Mouse (Mus musculus): Measurements from ENCODE around the gene Cep112. TPM values are rescaled to one million over a fixed set of nuclear protein-coding genes. Genes with fewer than 3 reads are reported as not detected.

The Cep112 gene
- total RNA-seq, 1 experiment from 2014 or later, result 2.3 TPM

GRCm38 (mm10) chr11:108897034-108897433 is 472.0 kb downstream of the Cep112 start:
- ATAC-seq (replicated peaks; ENCODE audit: low read depth, poor library complexity, severe bottlenecking), result no peak

DNA sequence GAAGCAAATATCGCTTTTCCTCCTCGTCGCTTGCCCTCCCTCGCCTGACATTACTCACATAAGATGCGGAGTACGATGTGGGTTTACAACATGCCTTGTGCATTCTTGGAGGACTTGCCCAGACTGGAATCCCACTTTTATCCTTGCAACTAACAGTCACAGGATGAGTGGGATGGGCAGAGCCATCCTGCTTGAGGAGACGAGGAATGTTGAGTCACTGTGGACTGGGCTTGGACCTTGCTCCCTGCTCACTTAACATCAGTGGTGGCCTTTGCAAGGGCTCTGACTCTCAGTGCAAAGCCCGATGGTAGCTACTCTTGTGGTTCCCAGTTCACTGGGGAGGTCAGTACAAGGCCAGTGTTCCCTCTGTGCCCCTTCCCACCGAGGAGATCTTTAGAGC is 473.1 kb downstream of the Cep112 start:
- no peak for ATAC-seq (replicated peaks; ENCODE audit: low read depth, poor library complexity, severe bottlenecking)

GRCm38 (mm10) chr11:108898483-108898882 is 473.5 kb downstream of the Cep112 start:
- ATAC-seq (replicated peaks; ENCODE audit: low read depth, poor library complexity, severe bottlenecking), result no peak

GRCm38 (mm10) chr11:108900718-108901488 is 475.9 kb downstream of the Cep112 start:
- no peak for ATAC-seq (replicated peaks; ENCODE audit: low read depth, poor library complexity, severe bottlenecking)

GRCm38 (mm10) chr11:108901670-108902069 is 476.7 kb downstream of the Cep112 start:
- no peak for ATAC-seq (replicated peaks; ENCODE audit: low read depth, poor library complexity, severe bottlenecking)

DNA sequence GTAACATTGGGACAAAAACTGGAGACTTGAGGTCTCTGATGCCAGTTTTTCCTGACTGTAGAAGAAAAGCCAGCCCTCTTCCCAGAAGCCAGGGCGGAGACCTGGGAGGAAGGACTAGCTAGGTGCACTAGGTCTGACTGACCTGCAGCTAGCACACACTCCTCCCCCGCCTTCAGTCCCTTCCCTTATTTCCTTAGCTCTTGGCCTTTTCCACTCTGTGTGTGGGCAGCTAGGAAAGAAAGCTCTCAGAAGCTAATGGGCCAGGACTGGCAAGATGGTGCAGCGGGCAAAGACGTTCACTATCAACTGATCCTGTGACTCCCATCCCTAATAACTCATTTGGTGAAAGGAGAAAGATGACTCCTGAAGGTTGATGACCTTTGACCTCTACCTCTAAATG is 477.3 kb downstream of the Cep112 start:
- ATAC-seq (replicated peaks; ENCODE audit: low read depth, poor library complexity, severe bottlenecking), result no peak

- ATAC-seq (replicated peaks; ENCODE audit: low read depth, poor library complexity, severe bottlenecking), result no peak
Measured at GRCm38 (mm10) chr11:108906590-108907254, 481.7 kb downstream of the Cep112 start.

GRCm38 (mm10) chr11:108909396-108910195 is 484.6 kb downstream of the Cep112 start:
- ATAC-seq (replicated peaks; ENCODE audit: low read depth, poor library complexity, severe bottlenecking), result no peak

Other genes starting within 250 kb of the Cep112 start
- gene Apoh, start 81.8 kb upstream of the Cep112 start, total RNA-seq (2017), result not detected in 2 replicates
- 7.6 and 15.6 TPM in 2 replicates for gene Prkca, start 81.3 kb upstream of the Cep112 start, total RNA-seq (2017)